Mouse (Mus musculus) retina, embryonic 14.5 days (tissue): Measurements from ENCODE around the gene Slc35e2.
A peak's percentile ranks its signal among the peaks of the same experiment; 100 is the strongest.

Experiments used
- DNase-seq: peaks from one replicate; pipeline ENCODE4 v3.0.0-alpha.2; 2015; ENCODE audit warnings: low spot score

The Slc35e2 gene

DNA sequence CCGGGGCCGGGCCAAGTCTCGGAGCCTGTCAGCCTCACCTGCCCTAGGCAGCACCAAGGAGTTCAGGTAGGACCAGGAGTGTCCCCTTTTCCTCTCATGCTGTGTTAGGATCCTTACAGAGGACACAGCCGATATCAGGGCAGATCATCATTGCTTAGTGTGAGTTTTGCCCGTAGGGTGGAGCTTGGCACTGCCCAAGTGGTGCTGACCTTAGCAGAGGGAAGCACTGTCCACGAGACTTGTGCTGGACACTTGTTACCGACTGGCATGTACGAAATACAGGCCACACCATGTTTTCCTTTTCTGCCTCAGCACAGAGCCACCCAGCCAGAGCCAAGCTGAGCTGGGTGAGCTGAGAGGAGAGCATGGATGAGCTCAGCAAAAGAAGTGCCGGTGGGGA lies 24.1 kb upstream of the Slc35e2 start:
- DNase-seq: no peak

DNA sequence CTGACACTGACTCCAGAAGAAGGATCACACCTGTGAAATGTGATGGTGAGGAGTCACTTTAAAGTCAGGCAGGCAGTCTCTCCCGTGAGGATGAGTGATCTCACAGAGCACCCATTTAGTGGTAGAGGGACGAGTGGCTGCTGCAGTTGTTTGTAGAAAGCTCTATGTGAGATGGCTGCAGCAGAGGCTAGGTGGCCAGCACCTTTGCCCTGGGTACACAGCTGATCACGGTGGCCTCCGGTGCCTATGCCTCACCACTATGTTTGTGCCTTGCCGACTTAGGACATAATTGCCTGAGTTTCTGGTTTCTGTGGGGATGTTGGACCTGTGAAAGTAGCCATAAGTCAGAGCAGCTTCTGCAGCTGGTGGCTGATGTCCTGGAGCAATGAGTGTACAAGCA lies 23.5 kb upstream of the Slc35e2 start:
- DNase-seq: no peak

DNA sequence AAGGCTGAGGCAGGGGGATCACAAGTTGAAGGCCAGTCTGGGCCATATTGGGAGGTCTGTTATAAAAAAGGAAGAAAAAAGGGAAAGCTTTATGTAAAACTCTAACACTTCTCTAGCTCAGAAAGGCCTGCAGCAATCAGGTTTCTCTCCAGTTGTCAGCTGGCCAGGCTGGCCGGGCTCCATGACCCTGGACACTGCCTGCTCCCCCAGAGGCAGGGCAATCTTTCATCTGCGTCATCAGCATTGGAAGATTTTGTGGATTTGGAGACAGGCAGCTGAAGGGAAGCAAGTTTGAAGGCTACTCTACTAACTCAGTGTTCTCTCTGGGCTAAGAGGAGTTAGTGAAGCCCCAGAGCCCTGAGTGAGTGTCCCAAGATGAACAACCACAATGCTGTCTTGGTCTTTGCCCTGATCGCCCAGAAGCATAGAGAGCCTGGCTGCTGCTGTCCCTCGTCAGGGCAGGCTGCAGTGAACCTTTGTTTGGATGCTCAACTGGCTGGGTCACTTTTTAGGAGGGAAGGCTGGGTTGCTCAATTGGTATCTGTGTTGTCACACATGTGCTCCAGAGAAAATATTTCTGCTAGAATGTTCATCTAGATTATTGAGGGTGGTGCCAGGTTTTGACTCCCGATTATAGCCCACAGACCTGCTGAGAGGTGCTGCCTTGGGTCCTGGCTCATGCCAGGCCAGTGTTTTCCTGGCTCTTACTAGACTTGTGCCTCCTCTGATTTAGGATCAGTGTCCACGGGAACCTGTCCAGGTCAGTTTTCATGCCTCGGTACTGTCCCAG lies 22.7 kb upstream of the Slc35e2 start:
- DNase-seq: no peak

DNA sequence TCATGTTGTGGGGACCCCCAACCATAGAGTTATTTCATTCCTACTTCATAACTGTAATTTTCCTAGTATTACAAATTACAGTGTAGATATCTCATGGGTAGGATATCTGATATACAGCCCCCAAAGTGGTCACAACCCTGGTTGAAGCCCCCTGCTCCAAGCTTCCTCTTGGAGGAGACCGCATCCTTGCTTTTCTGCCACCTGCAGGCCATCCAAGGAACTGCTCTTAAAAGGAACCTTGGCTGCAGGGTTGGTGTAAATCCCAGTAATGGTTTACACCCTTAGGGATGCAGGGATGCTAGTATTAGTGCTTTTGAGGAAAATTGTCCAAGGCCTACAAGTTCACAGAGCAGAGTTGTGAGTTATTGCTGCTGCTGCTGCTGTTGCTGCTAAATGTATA lies 20.8 kb upstream of the Slc35e2 start:
- peak; percentile 82 for DNase-seq

DNA sequence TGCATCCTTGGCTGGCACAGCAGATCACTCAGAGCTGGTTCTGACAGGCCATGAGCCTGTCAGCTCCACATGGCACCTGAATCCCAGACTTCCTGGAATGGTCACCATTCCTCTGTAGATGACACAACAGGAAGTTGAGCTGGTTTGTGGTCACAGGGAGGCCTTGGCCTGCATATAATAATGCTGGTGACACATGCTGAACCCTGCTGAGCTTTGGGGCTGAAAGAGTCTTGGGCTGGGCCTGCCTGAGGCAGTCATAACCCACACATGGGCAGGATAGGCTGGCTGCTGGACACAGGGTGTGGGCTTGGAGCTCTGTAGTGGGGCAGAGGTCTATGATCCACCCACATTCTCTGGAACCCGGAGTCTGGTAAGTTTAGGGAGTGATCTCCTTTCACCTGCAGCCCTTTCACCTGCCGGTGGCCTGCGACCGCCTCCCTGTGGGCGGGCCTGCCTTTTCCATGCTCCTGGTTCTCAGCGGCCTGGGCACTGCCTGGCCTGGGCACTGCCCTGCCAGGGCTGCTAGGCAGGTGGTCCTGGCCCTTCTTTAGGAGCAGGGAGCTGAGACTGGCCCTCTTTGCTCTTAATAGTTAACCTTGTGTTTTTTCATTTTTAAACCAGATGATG lies 18.8 kb upstream of the Slc35e2 start:
- DNase-seq: no peak

DNA sequence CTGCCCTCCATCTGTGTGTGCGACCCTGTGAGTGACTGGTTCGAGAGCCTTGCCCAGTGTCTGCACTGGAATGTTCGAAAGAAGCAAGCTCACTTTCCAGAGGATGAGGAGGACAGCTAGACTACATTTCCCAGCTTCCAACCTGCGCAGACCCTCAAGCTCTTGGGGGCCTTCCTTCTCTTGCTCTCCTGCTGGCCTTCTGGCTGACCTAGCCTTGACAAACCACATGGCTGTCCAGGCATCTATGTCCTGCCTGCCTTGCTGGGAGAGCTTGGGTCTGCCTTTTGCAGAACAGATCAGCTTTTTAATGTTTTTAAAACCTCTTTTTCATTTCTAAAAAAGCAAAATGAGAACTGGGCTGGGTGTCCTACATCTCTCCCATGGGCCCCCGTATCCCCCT lies 11.9 kb upstream of the Slc35e2 start:
- no peak for DNase-seq

DNA sequence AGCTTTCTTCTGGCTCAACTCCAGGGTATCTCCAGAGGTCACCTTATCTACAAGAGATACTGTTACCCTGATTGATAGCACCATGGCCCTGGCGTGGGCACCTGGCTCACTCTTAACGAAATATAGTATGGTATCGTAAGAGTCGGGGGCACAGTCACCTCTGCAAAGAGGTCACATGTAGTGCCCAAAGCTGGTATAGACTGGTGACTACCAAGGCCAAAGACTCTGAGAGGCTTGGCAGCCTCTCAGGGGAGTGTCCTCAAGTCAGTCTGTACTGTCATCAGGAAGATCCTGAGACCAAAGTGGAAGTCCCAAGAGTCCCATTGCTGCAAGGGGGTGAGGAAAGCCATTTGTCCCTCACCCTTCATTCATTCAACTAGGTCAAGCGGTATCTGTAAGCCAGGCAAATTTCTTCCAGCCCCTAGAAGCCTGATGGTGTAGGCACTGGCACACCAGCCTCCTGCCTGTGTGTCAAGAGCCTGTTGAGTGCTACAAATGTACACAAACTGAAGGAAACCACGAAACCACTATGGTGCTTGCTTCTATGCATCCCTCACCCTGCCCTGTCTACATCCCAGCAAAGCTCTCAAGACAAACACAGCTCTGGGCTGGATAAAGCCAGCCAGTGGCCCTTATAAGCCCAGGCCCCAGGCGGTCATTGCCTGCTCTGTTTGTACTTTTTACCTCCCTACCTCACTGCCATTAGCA lies 10.1 kb upstream of the Slc35e2 start:
- DNase-seq: no peak

DNA sequence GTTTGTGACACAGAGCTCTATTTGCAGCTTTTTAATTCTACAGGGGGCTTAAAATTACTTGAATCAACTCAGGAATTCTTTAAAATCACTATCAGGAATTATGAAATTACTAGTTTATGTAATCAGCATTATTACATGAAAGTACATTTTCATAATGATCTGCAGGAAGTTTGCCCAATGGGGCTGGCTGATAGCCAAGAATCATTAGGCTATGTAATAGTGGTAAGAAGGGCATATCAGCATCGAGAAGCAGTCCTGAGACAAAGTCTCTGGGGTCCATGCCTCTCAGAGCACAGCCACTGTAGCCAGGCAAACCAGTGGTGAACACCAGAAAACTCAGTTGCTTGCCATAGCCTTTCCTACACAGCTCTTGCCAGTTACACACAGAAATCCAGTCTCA lies 7.4 kb upstream of the Slc35e2 start:
- no peak for DNase-seq

DNA sequence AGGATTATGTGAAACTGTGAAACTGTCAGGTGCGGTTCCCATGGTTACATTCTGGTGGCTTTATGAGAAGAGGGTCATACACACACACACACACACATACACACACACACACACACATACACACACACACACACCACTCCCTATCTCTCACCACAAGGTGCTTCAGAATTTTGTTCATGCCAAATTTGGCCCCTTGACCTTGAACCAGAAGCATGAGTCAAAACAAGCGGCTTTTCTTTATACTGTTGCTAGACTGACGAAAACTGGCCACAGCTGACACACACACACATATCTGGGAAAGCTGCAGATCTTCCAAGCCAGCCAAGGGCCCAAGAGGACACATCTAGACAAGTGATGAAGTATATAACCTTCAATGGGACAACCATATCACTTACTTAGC lies 5.4 kb upstream of the Slc35e2 start:
- no peak for DNase-seq

DNA sequence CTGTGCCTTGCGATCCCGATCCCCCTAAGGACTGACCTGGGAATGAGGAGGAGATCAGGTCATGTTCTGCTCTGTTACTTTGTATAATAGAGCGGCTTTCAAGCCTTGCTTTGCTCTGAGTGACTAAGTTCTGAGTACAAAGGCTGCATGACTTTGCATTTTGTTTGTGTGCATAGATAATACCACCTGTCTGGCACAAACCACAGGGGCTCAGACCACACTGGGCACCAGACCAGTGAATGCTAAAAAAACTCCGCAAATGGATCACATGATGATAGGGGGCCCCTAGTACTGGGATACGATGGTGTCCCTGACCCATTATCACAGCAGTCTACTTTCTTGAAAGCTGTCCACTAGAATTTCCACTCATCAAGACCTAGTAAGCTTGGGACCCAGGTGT lies 4.6 kb upstream of the Slc35e2 start:
- no peak for DNase-seq

DNA sequence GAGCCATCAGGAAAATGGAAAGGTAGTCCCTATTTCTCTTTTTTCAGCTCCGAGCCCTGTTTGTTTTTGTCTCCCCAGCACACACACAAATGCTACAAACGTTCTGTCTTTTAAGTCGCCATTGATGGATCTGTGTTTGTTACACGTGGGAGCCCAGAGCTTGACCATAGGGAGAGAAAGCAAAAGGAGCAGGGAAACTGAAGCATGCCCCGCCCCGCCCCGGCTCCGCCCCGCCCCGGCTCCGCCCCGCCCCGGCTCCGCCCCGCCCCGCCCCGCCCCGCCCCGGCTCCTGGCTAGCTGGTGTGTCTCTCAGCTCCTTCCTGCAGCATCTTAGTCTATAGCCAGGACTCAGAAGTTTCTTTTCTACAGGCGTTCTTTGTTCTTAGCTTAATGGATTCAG lies 2.7 kb upstream of the Slc35e2 start:
- no peak for DNase-seq

DNA sequence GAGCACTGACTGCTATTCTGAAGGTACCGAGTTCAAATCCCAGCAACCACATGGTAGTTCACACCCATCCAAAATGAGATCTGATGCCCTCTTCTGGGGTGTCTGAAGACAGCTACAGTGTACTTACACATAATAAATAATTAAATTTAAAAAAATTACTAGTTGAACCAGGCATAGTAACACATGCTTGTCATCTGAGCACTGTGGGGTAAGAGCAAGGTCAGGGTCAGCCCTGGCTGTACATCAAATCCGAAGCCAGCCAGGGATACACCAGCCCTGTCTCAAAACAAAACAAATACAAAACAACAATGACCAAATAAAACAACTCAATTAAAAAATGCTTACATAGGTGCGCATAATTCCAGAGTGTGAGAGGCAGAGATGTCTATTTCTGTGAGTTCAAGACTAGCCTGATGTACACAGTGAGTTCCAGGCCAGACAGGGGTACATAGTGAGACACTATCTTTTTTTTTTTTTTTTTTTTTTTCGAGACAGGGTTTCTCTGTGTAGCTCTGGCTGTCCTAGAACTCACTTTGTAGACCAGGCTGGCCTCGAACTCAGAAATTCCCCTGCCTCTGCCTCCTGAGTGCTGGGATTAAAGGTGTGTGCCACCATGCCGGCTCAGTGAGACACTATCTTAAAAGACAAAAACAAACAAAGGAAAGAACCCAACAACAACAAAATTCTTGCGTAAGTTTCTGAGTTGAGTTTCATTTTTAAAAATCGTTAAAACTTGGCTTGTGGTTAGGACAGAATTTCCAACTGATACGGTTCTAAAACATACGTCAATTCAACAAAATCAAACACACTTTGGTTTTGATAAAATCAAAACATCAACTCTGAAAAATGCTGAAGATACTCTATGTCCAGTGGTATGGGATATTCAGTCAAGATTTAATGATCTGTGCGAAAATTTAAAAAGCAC lies 1.1 kb upstream of the Slc35e2 start:
- DNase-seq: no peak

DNA sequence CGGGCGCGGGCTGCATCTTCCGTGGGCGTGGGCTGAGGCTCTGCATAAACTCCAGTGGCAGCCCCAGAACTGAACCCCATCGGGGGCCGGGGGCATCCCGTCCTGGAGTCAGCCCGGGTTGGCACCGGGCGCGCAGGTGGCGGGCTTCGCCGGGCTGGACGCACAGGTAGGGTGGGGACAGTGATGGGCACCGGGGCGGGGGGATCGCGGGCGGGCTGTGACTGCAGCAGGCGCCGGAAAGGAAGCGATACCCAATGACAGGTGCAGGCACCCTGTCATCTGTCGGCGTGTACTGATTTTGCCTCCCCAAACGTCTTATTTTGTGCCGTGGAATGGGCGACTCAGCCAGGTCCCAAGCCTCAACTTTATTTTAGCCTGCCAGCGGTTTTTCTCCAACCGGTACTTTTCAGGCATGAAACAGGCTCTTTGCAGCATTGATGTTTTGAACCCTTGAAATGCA lies 811 bp downstream of the Slc35e2 start:
- DNase-seq: no peak

DNA sequence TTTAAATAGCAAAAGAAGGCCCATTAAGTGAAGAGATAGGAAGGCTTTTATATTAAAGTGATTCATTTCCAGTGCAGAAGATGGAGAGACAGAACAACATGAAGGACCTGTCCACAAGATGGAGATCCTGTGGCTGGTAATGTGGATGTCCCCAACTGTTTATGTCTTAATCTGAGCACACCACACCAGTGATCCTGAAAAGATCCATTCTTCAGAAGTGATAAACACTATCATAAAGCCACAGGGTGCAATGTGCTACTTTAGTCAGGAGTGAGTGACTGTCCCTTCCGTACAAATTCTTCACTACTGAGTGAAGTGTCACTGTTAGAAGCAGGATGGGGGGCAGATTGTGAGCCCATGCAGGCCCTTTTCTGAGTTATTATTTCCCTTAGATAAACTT lies 1.5 kb downstream of the Slc35e2 start:
- no peak for DNase-seq

DNA sequence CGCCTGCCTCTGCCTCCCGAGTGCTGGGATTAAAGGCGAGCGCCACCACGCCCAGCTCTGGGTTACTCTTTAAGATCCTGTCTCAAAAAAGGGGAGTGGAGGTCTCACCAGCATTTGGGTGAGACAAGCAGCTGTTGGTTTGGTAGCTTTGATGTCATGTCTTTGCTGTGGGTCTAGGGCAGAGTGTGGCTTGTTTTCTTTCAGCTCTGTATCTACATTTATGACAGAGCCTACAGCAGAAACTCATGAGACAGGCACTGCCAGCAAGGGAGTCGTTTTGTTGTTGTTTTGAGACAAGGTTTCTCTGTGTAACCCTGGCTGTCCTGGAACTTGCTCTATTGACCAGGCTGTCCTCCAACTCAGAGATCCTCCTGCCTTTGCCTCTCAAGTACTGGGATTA lies 2.6 kb downstream of the Slc35e2 start:
- DNase-seq: no peak

DNA sequence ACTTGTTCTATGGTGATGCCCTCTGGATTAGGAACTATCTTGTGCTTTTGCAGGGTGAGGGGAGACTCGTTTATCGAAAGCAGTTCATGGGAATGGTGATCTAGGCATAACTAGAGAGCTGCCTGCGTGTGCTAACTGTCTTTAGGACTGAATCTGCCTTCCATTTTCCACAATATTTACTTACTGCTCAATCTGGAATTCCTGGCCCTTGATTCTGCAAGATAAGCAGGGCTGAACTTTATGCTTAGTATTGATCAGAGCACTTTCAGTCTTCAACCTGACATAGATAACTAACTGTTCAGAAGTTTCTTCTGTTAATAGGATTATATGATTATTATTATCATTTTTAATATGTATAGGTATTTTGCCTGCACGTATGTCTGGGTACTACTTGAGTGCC lies 3.9 kb downstream of the Slc35e2 start:
- no peak for DNase-seq

DNA sequence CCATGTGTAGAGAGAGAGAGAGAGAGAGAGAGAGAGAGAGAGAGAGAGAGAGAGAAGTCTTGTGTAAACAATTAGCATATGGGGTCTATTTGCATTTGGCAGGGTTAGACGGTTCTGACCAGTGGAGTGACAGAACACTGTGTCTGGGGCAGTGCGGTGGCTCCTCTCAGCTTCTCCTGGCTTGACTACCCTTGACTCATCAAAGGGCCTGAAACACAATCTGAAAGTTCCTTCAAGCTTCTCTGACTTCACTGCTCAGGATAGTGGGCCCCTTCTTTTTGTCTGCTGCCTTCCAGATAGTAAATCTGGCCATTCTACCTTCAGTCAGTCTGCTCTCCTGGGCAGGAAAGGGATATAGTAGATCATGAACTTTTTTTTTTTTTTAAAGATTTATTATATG lies 5.6 kb downstream of the Slc35e2 start:
- no peak for DNase-seq

DNA sequence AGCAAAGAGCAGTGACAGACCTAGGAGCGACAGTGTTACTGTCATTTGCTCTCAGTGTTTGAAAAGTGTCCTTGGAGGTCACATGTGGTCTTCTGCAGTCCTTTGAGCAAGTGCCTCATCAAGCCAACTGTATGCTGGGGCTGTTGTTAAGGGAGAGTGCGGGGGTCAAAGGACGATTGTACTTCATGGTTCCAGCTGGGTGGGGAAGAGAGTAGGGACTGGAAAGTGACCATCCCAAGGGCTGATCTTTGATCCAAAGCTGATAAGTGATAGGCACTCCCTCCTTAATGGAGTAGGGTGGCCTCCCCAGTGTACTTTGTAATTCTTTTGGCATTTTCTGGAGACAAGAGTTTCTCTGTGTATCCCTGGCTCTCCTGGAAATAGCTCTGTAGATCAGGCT lies 10.6 kb downstream of the Slc35e2 start:
- DNase-seq: no peak

DNA sequence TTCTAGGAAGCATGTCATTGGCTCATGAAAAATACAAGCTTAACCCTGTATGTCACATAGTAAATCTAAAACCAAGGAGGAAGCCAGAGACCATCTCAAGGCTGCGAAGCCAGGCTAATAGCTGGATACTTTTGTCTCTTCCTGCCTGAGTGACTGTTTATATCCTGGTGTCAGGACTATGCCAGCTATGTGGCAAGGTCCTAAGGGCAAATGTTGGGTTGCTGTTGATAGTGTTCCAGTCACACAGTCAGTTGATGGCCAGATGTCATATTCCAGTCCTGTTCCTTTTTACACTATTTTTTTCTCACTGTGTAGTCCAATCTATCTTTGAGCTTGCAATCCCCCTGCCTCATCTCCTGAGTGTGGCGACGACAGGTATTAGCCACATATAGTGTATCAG lies 12.0 kb downstream of the Slc35e2 start:
- DNase-seq: no peak

DNA sequence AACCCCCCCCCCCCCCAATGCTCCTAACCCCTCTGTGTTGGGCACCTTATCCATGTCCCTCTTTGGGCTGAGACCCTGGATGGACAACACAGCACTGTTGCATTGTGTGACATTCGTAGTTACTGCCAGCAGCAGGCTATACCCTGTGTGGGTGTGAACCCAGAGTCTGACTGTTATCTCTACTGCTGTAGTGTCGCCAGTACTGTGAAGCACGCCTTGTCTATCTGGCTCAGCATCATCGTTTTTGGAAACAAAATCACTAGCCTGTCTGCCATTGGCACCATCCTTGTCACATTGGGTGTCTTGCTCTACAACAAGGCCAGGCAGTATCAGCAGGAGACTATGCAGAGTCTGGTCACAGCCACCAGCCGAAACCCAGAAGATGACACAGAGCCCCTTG lies 17.1 kb downstream of the Slc35e2 start:
- DNase-seq: no peak

DNA sequence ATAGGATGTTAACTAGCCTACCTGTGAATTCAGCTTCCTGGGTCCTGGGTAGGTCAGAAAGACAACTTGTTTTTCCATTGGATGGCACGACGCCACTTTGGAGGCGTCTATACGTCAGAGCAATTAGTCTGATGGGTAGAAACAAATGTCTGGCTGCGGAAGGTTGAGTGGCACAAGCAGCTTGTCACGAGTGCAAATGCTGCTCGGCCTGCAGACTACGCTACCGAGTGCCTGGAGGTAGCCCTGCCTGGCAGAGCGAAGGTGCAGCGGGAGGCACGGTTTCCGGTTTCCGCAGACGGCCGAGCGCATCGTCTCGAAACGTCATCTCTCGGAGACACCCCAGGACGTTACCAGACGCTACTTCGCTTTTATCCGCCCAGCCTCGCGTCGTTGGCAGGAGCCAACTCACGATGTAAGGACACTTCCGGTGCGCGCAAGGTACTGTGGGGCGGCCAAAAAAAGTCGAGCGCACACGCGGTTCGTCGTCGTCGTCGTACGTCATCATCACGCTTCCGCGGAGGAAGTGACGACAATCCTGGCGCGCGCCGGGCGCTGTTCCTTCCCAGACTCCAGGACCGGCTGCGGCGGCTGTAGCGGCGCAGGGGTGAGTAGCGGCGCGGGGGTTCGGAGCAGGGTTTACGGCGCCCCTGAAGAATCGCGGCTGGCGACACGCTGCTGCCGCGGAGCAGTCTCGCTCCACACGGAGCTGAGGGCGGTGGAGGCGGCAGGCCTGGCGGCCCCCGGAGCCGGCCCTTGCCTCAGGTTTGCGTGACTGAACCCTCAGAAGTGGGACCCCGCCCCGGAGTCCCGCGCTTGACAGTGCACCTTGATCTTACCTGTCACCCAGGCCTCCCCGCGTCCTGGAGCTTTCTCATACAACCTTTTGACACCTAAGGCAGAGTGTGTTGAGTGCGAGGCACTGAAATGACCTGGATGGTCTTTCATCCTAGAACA lies 23.4 kb downstream of the Slc35e2 start, which contains the start of gene Cdk11b:
Gene Cdk11b (plus strand): TSS at position 517 of the 954 bp plus-strand sequence.
- DNase-seq: peak; percentile 97
